Mouse (Mus musculus): Measurements from ENCODE around the gene Prpf19.

DNA sequence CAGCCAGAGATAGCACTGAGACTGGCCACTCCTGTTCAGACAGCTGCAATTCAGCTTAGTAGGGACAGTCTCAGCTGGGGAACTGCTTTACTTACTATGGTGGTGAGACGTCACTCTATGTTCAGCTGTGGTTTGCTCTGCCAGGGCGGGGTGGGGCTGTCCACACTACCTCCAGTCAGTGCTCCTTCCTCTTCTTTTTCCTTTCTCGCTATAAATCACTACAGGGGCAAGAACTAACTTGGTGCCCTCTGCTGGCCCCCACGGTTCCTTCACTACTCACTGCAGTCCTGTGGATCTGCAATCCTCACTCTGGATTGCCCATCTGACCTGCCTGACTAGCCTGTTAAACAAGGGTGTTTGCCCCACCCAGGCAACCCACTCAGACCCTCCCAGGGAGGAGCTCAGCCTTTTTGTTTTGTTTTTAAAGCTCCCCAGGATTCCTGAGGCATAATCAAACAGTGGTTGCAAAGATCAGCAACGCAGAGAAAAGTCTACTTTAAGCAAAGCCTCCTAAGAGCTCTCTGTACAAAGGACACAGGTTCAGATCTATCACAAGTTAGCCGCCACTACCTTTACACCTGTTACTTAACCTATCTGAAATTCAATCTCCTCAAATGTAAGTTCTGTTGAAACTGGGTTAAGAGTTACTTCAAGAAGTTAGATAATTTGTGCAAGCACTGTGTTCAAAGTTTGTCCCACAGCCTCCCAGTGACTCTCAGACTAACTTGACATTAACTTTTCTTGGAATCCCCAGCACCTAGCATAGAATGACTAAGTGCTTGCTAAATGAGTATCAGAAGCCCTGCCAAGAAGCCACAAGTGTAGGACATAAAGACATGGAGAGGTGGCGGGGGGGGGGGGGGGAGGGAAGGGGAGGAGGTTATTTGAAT is 14.7 kb upstream of the Prpf19 start:
- TF ChIP-seq POLR2A (IDR thresholded peaks at IDR 0.05; ENCODE audit: low read depth, low read length) (no peak), CTCF (conservative IDR thresholded peaks at IDR 0.05; ENCODE audit: insufficient read depth, insufficient read length, low read depth, low read length) (peak; percentile 36; the same call in 1 of the 2 replicates)
